Mouse (Mus musculus) T-helper 17 cell (primary cell): ENCODE measurements at regions not wholly inside any gene's neighbourhood (a gene's known extent, or its start where the extent isn't known, plus 50 kb on each side); places are given as distances from the start of the nearest gene placed in this dataset.

Source experiments
- in situ Hi-C, 2 experiments: fragments of 300-600 bp; cut with MboI, MseI; formaldehyde crosslinking; loops; 1 replicate in 1 of 2; 2 replicates in 1 of 2; pipeline ENCODE4 v1.15.1; 2025; ENCODE audit warnings: high pct_unique_total_duplicates in 2 of 2

DNA sequence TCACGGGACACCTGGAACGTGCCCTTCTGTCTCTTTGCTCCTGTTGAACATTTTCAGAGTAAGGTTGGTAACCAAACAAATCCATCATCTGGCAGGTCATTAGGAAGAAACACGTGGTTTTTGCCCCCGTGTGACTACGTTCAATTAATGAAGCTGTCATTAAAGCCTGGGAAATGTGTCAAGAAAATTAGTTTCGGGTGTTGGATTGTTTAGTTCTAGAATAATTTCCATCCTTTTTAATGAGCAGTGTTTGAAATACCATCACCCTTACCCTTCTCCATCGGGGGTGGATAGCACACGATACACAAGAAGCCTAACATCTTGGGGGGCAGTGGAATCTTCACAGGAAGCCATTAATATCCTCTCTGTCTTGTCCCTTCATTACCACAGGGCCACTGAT is 107.7 kb downstream of the Far1 start:
- in situ Hi-C loops = no loop called here

DNA sequence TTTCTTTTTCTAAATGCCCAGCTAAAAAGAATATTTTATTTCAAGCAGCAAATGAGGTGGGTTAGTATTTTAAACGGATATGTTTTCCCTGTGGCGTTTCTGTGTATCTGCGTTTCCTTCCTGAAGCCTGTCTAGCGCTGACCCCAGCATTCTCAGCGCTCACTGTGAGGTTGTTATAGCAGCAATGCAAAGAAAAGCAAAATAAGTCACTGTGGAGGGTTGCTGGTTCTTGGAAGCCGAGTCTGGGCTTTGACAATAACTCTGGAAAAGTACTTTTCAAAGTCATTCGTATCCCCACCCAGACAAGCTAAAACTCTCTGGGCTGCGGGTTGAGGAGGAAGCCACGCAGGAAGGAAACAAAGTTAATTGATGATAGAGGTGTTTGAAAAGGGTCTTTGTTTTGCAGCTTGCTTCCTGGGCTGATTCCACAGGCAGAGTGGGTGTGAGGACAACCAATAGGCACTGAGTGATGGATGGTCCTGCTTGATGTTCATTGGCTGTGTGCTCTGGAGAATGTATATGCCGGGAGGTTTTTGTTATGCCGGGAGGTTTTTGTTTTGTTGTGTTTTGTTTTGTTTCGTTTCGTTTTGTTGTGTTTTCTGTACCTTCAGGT is 108.4 kb downstream of the Far1 start:
- in situ Hi-C loops = no loop called here

DNA sequence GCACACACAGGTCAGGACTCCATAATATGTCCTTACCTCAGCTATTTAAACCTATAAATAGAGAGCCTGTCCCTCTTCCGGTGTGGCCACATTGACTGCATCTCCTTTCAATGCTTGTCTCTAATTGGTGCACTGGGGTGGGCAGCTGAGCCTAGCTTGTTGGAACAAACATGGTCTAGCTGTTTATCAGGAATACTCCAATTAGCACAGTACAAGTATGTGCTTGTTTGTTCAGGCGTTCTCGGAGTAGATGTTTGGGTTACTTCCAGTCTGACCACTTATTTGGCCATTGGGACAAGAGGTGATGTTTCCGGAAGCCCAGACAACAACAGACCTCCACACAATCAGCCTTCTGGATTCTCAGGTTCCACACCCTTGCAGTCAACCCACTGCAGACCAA is 109.7 kb downstream of the Far1 start:
- in situ Hi-C loops = no loop called here

GRCm38 (mm10) chr7:113623962-113624361 is 110.3 kb downstream of the Far1 start:
- in situ Hi-C loops = no loop called here

- in situ Hi-C loops = no loop called here
Observed at GRCm38 (mm10) chr7:113626734-113627133, 113.1 kb downstream of the Far1 start.

- in situ Hi-C loops = no loop called here
Observed at GRCm38 (mm10) chr7:113637011-113637600, 123.5 kb downstream of the Far1 start.

- in situ Hi-C loops = no loop called here
Observed at GRCm38 (mm10) chr7:113638098-113638497, 124.5 kb downstream of the Far1 start.

DNA sequence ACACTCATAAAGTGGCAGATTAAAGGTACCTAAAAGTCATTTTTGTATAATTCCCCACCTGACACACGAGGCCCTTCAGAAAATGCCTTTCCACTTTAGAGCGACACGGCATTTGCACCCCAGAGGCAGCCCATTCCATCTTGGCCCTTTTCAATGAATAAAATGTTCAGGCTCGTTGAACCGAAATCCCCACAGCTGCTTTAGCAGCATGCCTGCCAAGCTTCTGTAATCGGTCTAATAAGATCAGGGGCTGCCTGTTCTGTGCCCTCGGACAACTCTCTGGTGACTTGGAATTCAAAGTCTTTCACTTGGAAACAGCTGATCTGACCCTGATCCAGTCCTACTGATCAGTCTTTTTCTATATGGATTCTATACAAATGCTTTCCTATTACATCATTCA is 123.3 kb upstream of the Spon1 start:
- in situ Hi-C loops = no loop called here

- in situ Hi-C loops = loop anchor here (10.0 kb wide), 2 partner anchors 64 to 1904 kb away; no protein-coding TSS in a partner anchor
Observed at GRCm38 (mm10) chr7:113650631-113651030, 115.2 kb upstream of the Spon1 start.

GRCm38 (mm10) chr7:113651696-113652095 is 114.1 kb upstream of the Spon1 start:
- in situ Hi-C loops = loop anchor here (10.0 kb wide), 2 partner anchors 63 to 1903 kb away; no protein-coding TSS in a partner anchor

GRCm38 (mm10) chr7:113653130-113653529 is 112.7 kb upstream of the Spon1 start:
- in situ Hi-C loops = loop anchor here (10.0 kb wide), 2 partner anchors 62 to 1902 kb away; no protein-coding TSS in a partner anchor

- in situ Hi-C loops = loop anchor here (10.0 kb wide), 2 partner anchors 59 to 1899 kb away; no protein-coding TSS in a partner anchor
Observed at GRCm38 (mm10) chr7:113655336-113655735, 110.5 kb upstream of the Spon1 start.

DNA sequence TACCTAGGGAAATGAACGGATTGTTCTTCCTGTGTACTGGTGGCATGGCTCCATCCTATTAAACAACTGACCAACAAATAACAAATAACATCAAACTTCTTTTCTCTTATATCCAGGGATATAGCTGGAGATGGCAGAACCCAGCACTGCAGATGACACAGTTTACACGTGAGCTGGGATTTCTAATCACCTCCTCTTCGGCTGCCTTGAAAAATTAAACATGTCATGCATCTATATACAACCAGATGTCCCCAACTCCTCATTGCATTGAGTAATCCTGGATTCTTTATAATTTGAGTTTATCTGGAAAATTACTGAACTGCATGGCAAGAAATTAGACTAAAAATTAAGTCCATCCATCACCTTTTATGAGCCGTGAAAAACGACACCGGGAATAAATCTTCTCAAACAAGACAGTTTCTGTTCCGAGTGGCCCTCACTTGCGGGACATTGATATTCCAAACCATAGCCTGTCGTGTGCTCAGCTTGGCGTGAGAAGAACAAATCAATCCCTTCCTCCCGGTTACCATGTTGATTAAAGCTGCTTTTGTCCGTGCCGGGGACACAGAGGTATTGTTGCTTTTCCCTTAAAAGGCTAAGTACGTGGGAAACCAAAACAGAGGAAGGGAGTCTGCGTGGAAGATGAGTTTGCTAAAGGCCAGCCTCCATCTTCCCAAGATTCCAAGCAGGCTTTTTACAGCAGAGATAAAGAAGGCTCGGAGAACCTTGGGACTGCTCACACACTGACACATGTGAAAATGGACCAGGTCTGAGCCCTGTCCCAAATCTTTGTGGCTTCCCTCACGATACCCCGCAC is 92.8 kb upstream of the Spon1 start:
- in situ Hi-C loops = no loop called here

GRCm38 (mm10) chr7:113673596-113673956 is 92.2 kb upstream of the Spon1 start:
- in situ Hi-C loops = no loop called here

GRCm38 (mm10) chr7:113682271-113682670 is 83.5 kb upstream of the Spon1 start:
- in situ Hi-C loops = no loop called here

GRCm38 (mm10) chr7:113685349-113685748 is 80.4 kb upstream of the Spon1 start:
- in situ Hi-C loops = no loop called here

GRCm38 (mm10) chr7:113686527-113686926 is 79.3 kb upstream of the Spon1 start:
- in situ Hi-C loops = no loop called here

DNA sequence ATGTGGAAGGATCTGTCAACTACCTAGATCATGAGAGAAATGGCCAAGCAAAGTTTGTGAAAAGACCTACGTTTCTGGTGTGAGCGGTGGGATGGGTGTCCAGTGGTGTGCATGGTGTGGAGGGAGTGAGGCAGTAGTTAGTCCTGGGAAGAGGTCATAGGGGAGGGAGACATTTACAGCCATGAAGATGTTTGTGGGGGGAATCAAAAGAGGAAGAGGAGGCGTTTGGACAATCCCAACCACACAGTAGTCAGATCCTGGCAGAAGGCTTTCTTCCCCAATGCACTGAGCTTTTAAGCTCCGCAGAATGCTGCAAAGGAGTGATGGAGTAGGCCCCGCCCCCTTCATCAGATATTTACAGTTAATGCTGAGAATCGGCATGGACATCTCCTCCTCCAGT is 78.2 kb upstream of the Spon1 start:
- in situ Hi-C loops = no loop called here

DNA sequence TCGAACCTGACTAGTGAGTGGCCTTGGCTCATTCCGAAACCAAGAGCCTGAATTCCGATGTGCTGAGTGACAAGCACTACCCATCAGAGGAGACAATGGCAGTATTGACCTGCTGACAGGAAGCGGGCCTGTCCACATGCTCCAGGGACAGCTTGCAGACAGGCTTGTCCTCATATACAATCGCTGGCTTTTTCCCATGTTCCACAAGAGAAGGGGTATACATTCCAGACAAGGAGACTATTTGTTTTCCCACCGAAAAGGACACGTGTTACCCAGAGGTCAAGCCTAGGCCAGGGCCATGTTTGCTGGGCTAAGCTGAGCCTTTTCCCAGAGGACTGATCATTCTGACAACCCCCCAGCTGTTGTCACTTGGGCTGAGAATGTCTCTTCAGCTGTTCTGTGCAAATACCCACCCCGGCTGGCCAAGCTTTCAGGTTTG is 77.5 kb upstream of the Spon1 start:
- in situ Hi-C loops = no loop called here

- in situ Hi-C loops = no loop called here
Observed at GRCm38 (mm10) chr7:113688717-113689116, 77.1 kb upstream of the Spon1 start.

DNA sequence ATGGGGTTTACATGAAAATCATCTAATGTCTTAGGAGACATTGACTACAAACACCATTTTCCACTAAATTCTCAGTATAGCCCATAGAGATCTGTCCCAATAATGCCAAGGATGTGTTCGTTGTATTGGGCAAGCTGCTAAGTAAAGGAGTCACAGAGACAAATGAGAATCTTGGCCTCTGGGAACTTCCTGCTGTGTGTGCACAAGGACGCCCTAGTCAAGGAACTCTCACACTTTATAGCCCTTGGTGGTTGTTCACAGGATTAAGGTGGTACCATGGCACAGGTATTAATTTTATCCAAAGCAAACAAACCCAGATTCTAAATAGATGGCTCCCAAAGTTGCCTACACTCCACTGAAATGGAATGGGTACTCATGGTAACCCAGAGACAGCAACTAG is 76.7 kb upstream of the Spon1 start:
- in situ Hi-C loops = no loop called here

DNA sequence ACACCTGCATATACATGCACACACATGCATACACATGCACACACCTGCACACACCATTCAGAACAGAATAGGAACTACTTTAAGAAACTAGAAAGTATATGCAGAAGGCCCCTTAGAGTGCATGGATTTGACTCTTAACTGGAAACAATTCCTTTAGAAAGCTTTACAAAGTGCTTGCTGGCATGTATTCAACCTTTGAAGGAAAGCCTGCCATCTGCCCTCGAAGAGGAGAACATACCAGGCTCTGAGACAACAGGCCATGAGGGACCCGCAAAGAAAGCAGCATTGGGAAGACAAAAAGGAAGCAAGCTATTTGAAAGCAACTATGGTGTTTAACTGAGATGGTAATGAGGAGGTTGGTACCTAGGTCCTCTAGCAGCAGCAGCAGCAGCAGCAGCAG is 74.0 kb upstream of the Spon1 start:
- in situ Hi-C loops = no loop called here

DNA sequence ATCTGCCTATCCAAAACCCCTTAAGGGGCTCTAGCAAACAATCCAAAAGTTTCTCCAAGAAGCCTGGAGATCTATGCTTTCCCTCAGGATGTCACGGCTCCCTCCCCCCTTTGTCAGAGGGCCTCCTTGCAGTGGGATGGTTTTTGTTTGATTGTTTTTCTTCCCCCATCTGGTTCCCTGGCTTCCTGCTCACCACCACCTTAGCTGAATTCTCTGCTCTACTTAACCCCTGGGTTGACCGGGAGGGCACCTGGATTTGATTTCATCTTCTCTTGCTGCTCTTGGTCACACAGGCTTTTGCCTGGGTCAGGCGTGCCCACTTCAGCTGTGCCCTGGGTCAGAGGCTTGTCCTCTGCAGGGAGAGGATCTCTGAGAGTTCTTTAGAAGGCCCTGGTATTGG is 72.3 kb upstream of the Spon1 start:
- in situ Hi-C loops = no loop called here
